ENCODE assay signal across 9 mouse cellular contexts in genomic region chr6:52240389-52241000, GRCm38 (mm10). TPM values are rescaled to one million over a fixed set of nuclear protein-coding genes. Genes with fewer than 3 reads are reported as not detected.
DNase-seq lines count a peak whose midpoint lies in the region; ATAC-seq and TF ChIP-seq lines count a peak whose summit lies in the region.
"Had no signal": no experiment of that assay in that cellular context is flagged by ENCODE, and none has a peak within 500 bp of the region (broad histone marks: within the 10 kb centered on the region; RNA-seq: fewer than 3 reads in every experiment).

TSS of gene Hoxa10 (minus strand) at chr6:52240854.

- no peak for ATAC-seq in liver, embryonic 14.5 days (ENCODE audit: insufficient read depth)
- ATAC-seq in neural tube, embryonic 12.5 days (ENCODE audit: low FRiP score, low read depth): peak; percentile 67

- peak; percentile 79 for TF ChIP-seq CTCF in liver, embryonic 14.5 days (IDR thresholded peaks at IDR 0.05; ENCODE audit: low read depth)

- H3K27ac ChIP-seq in liver, embryonic 14.5 days: no peak within 1 kb of the TSS
- H3K27ac ChIP-seq in neural tube, embryonic 12.5 days: peak within 1 kb of the TSS; percentile 79

- H3K36me3 ChIP-seq in liver, embryonic 14.5 days (replicated peaks; ENCODE audit: control insufficient read depth, insufficient read depth, low read depth): no peaks in the 10 kb centered on the region
- no peaks in the 10 kb centered on the region for H3K36me3 ChIP-seq in neural tube, embryonic 12.5 days

- peak; percentile 52 for DNase-seq in layer of hippocampus, adult 11-12 months (ENCODE audit: low spot score)
- DNase-seq in layer of hippocampus, adult 8-10 months (ENCODE audit: low spot score in 2 of 2): no peak
- peak; percentile 35 for DNase-seq in brain, adult 2 months (ENCODE audit: low read depth, low spot score)
- DNase-seq in gastrocnemius, postnatal 36 days: peak; percentile 87 to 90
- peak; percentile 85 for DNase-seq in induced T-regulatory cell, adult 2 months (ENCODE audit: low read depth)
- DNase-seq in liver, embryonic 14.5 days (ENCODE audit: low read depth in 3 of 3, low spot score in 3 of 3): peak in 2 of 3 experiments; percentile 12 to 22
- DNase-seq in urinary bladder, adult 18-20 months (ENCODE audit: low spot score in 2 of 2): peak; percentile 77 to 91

- no peak for TF ChIP-seq EP300 in liver, embryonic 14.5 days (IDR thresholded peaks at IDR 0.05; ENCODE audit: low read depth)

- H3K4me3 ChIP-seq in liver, embryonic 14.5 days (ENCODE audit: insufficient read depth in 1 of 2, low read depth in 2 of 2, low read length in 2 of 2): no peak within 1 kb of the TSS
- peak within 1 kb of the TSS; percentile 46 for H3K4me3 ChIP-seq in neural tube, embryonic 12.5 days

- H3K27me3 ChIP-seq in liver, embryonic 14.5 days (ENCODE audit: control insufficient read depth, insufficient read depth, low read length): peaks cover 100% of the 10 kb centered on the region
- peaks cover 77% of the 10 kb centered on the region for H3K27me3 ChIP-seq in neural tube, embryonic 12.5 days (replicated peaks)

- H3K9me3 ChIP-seq in liver, embryonic 14.5 days (ENCODE audit: control insufficient read depth, low read length): no peaks in the 10 kb centered on the region
- H3K9me3 ChIP-seq in neural tube, embryonic 12.5 days: no peaks in the 10 kb centered on the region

- no peak within 1 kb of the TSS for H3K4me2 ChIP-seq in liver, embryonic 14.5 days (ENCODE audit: low read depth)
- peak within 1 kb of the TSS; percentile 74 for H3K4me2 ChIP-seq in neural tube, embryonic 12.5 days (replicated peaks)

- intact Hi-C loops in gastrocnemius, postnatal 36 days (cut with DNase I): no loop called here

- no peak within 1 kb of the TSS for H3K9ac ChIP-seq in liver, embryonic 14.5 days (replicated peaks)
- H3K9ac ChIP-seq in neural tube, embryonic 12.5 days: peak within 1 kb of the TSS; percentile 86

- 2% methylated on average over 35 of the region's 35 CpGs for WGBS in liver, embryonic 14.5 days (ENCODE audit: insufficient replicate concordance)
- 1% methylated on average over 35 of the region's 35 CpGs for WGBS in neural tube, embryonic 12.5 days

- H3K4me1 ChIP-seq in liver, embryonic 14.5 days (replicated peaks; ENCODE audit: control insufficient read depth in 2 of 2, insufficient read depth in 2 of 2, low read length in 1 of 2): no peaks in the 10 kb centered on the region
- 0 out of 2 replicates have a peak, but pooled peaks cover 15% of the 10 kb centered on the region for H3K4me1 ChIP-seq in neural tube, embryonic 12.5 days

RNA-seq across cellular contexts. Expression of gene Hoxa10, which starts in this region (rescaled TPM):
- not detected for total RNA-seq in layer of hippocampus, adult 8-10 months (2022)
- 10 to 100 TPM; 13.6 to 16.9 TPM for total RNA-seq in gastrocnemius, postnatal 36 days (2021)
- polyA plus RNA-seq in liver, embryonic 14.5 days (2012; rRNA removed): 0.04 and 0.19 TPM in 2 replicates
- polyA plus RNA-seq in liver, embryonic 14.5 days (2014; fragmentation: Nextera tagmentation; extraction: Ambion mirVana): 0.14 TPM in 1 of 2 replicates, not detected in the other
- polyA plus RNA-seq in neural tube, embryonic 12.5 days (2016; fragmentation: Nextera tagmentation; extraction: Ambion mirVana): 108 and 119 TPM in 2 replicates
- total RNA-seq: MEL had no signal

Comparison
In these comparisons a context has a peak if more than half of its experiments do, and no peak if none do; other contexts are left out.
1. RNA of gene Hoxa10 (total RNA-seq): 13.6 to 16.9 TPM in gastrocnemius, postnatal 36 days; not detected in layer of hippocampus, adult 8-10 months; every median in the first group is over 10 times any median in the second.
2. RNA of gene Hoxa10 (polyA plus RNA-seq): 108 to 119 TPM in neural tube, embryonic 12.5 days; 0.04 to 0.19 TPM in liver, embryonic 14.5 days; every median in the first group is over 10 times any median in the second.
3. DNase-seq: peak in layer of hippocampus, adult 11-12 months (single experiment), brain, adult 2 months (single experiment), gastrocnemius, postnatal 36 days (2 of 2), induced T-regulatory cell, adult 2 months (single experiment) and urinary bladder, adult 18-20 months (2 of 2); none in layer of hippocampus, adult 8-10 months (0 of 2).
4. Peak in DNase-seq in liver, embryonic 14.5 days; RNA of the gene not detected or under 1 TPM.